Mouse (Mus musculus): Measurements from ENCODE around the gene Trio. TPM values are rescaled to one million over a fixed set of nuclear protein-coding genes. Genes with fewer than 3 reads are reported as not detected.
A peak's percentile ranks its signal among the peaks of the same experiment; 100 is the strongest.

Trio gene
- polyA plus RNA-seq, 1 experiment from 2014 or later, result 28.9 TPM

DNA sequence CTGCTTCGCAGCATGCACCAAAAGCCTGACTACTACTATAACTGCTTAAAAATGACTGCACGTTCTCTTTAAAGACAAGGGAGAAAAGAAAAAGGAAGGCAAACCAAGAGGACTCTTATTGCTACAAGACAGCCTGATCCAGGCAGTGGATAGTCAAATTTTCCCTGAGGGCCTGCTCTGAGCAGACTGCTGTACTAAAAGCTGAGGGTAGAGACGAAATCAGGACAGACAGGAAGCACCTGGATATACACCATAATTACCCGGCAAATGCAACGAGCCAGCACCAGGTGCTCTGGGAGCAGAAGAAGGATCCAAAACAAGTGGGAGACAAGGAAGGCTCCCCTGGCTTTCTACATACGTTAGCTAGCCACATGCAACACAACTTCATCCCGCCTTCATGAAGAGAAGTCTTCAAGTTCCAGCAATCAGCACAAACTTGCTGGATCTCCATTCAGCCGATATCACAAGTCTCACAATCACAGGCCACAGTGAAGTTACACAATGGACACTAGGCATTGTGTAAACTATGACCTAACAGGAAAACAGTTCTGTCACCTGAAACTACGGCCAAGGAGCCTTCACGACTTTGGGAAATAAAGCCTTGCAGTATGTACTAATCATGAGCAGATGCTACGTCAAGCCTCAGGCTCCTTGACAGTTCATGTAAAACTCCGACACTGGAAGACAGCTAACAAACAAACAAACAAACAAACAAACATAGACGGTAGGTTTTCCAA, 43.7 kb downstream of the Trio start:
- WGBS, result 45% methylated on average over 13 of the region's 13 CpGs
- peaks cover 6% of the 10 kb centered on the region; the same call in 1 of the 2 replicates for H3K4me1 ChIP-seq (ENCODE audit: insufficient read depth)
- no peak for TF ChIP-seq CTCF (IDR thresholded peaks at IDR 0.05; ENCODE audit: low read depth)
- no peaks in the 10 kb centered on the region for H3K36me3 ChIP-seq (ENCODE audit: insufficient read depth)
- DNase-seq (peak; percentile 33), ATAC-seq (ENCODE audit: insufficient read depth) (no peak)
- H3K4me2 ChIP-seq, result 0 out of 2 replicates have a peak overlapping the region, but pooled peaks have one; percentile 4
- no peaks in the 10 kb centered on the region for H3K9me3 ChIP-seq (ENCODE audit: low read depth, low read length)
- H3K27me3 ChIP-seq (ENCODE audit: insufficient read depth, low read length), result no peaks in the 10 kb centered on the region
- H3K27ac ChIP-seq (ENCODE audit: low read depth), result no peak overlapping the region
- H3K4me3 ChIP-seq (ENCODE audit: low read depth, low read length), result no peak overlapping the region
- H3K9ac ChIP-seq, result no peak overlapping the region

DNA sequence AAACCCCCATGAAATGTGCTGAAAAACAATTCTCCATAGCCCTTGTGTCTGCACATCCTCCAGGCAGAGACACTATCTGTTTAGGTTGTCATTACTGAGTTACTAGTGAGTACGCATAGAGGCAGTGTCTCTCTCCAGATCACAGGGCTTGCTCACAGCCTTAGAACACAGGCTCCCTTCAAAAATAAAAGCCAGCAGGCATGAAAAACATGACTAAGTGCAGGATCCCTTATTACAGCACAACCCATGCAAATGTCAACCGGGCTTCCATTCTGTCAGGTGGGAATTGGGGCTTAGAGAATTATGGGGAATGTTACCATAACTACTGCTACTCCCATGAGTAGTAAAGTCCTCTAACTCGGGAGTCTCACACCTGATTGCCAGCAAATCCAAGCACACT, 44.4 kb downstream of the Trio start:
- 57% methylated on average over 3 of the region's 3 CpGs for WGBS

DNA sequence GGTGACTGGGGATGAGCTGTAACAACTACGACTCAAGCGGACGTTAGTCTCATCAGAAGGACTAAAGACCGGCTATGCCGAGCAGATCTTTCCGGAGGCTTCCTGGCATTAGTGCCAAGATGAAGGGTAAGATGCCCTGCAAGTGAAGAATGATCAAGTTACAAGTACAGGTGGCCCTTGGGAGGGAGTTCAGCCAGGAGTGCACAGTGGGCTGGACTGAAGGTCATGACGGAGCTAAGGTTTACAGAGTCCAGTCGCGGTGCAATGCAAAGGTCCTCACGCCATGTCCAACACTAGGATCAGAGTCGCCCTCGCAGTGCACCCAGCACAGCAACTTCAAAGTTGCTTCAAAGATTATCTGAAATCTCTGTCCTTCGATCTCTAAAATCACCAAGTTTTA, 45.2 kb downstream of the Trio start:
- H3K9me3 ChIP-seq (ENCODE audit: low read depth, low read length), result no peaks in the 10 kb centered on the region
- WGBS, result 75% methylated on average over 13 of the region's 13 CpGs
- H3K27ac ChIP-seq (ENCODE audit: low read depth), result no peak overlapping the region
- no peaks in the 10 kb centered on the region for H3K36me3 ChIP-seq (ENCODE audit: insufficient read depth)
- peaks cover 6% of the 10 kb centered on the region; the same call in 1 of the 2 replicates for H3K4me1 ChIP-seq (ENCODE audit: insufficient read depth)
- ATAC-seq (ENCODE audit: insufficient read depth) (no peak), DNase-seq (no peak)
- TF ChIP-seq CTCF (IDR thresholded peaks at IDR 0.05; ENCODE audit: low read depth), result no peak
- no peak overlapping the region for H3K4me2 ChIP-seq
- no peak overlapping the region for H3K4me3 ChIP-seq (ENCODE audit: low read depth, low read length)
- no peaks in the 10 kb centered on the region for H3K27me3 ChIP-seq (ENCODE audit: insufficient read depth, low read length)
- H3K9ac ChIP-seq, result no peak overlapping the region

More for the DNA sequence above, 44.4 kb downstream of the Trio start:
- H3K36me3 ChIP-seq (ENCODE audit: insufficient read depth), result no peaks in the 10 kb centered on the region
- H3K4me1 ChIP-seq (ENCODE audit: insufficient read depth), result peaks cover 6% of the 10 kb centered on the region; the same call in 1 of the 2 replicates
- DNase-seq (no peak), ATAC-seq (ENCODE audit: insufficient read depth) (no peak)
- H3K27me3 ChIP-seq (ENCODE audit: insufficient read depth, low read length), result no peaks in the 10 kb centered on the region
- H3K9me3 ChIP-seq (ENCODE audit: low read depth, low read length), result no peaks in the 10 kb centered on the region
- no peak overlapping the region for H3K4me2 ChIP-seq
- no peak overlapping the region for H3K4me3 ChIP-seq (ENCODE audit: low read depth, low read length)
- no peak for TF ChIP-seq CTCF (IDR thresholded peaks at IDR 0.05; ENCODE audit: low read depth)
- no peak overlapping the region for H3K9ac ChIP-seq
- no peak overlapping the region for H3K27ac ChIP-seq (ENCODE audit: low read depth)

DNA sequence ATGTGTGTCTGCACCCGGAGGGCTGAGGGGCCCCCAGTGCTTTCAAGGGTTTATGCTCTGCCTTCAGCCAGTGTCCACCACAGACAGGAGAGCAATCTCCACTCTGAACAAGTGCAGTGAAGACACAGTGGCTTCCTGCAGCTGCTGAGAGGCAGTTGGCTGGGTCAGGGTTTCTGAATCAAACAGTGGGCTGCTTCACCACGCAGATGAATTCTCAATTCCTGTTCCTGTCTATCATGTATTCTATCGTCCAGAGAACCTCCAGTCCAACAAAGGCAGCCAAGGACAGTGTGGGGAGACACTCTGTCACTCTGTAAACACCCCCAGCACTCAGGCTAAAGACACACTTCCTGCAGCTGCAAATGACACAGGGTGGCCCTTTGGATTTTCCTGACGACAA, 48.7 kb downstream of the Trio start:
- WGBS, result 55% methylated on average over 4 of the region's 4 CpGs
- Histone ChIP-seq H3K9me3 (ENCODE audit: low read depth, low read length) (no peaks in the 10 kb centered on the region), H3K9ac (no peak overlapping the region), H3K4me2 (no peak overlapping the region), H3K4me1 (ENCODE audit: insufficient read depth) (peaks cover under 1% of the 10 kb centered on the region; the same call in 1 of the 2 replicates), H3K27ac (ENCODE audit: low read depth) (no peak overlapping the region), H3K27me3 (ENCODE audit: insufficient read depth, low read length) (no peaks in the 10 kb centered on the region), H3K36me3 (ENCODE audit: insufficient read depth) (no peaks in the 10 kb centered on the region), H3K4me3 (ENCODE audit: low read depth, low read length) (no peak overlapping the region)
- DNase-seq (peak; percentile 21), ATAC-seq (ENCODE audit: insufficient read depth) (no peak)
- TF ChIP-seq CTCF (IDR thresholded peaks at IDR 0.05; ENCODE audit: low read depth), result no peak

DNA sequence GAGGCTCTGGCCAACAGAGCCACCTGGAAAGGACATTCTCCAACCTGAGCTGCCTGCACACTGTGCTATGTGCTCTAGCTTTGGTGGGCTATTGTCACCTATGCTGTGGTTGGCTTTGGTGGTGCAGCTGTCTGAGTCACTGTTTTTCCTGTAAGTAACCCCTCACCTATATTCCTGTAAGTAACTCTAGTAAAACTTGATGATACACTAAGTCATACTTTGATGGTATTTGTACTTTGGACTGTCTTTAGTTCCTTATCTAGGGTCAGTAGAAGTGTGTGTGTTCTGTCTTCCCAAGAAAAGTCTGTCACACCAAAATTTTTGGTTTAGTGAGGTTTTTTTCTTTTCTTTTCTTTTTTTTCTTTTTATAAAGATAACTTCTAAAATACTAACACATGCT, 49.3 kb downstream of the Trio start:
- DNase-seq, result no peak

DNA sequence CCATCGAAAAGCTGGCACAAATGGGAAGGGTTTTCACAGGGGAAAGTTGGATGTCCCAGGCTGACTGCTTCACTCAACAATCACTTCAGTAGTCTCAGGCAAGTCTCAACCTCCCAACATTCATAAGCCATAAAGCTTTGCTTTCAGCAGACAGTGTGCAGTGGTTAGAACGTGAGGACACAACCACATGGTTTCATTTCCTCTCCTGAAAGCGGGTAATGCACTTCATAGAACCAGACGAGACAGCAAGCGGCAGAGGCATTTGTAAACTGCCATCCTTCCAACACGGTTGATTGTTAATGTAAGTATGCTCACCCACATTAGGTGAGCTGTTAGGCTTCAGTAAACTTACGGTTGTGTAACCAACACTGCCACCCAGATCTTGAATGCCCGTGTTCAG, 51.0 kb downstream of the Trio start:
- Histone ChIP-seq H3K36me3 (ENCODE audit: insufficient read depth) (no peaks in the 10 kb centered on the region), H3K27me3 (ENCODE audit: insufficient read depth, low read length) (no peaks in the 10 kb centered on the region), H3K9me3 (ENCODE audit: low read depth, low read length) (no peaks in the 10 kb centered on the region), H3K9ac (no peak overlapping the region), H3K4me1 (ENCODE audit: insufficient read depth) (no peaks in the 10 kb centered on the region), H3K4me3 (ENCODE audit: low read depth, low read length) (no peak overlapping the region), H3K27ac (ENCODE audit: low read depth) (no peak overlapping the region), H3K4me2 (no peak overlapping the region)
- WGBS, result 74% methylated on average over 8 of the region's 8 CpGs
- TF ChIP-seq CTCF (IDR thresholded peaks at IDR 0.05; ENCODE audit: low read depth), result no peak
- DNase-seq (no peak), ATAC-seq (ENCODE audit: insufficient read depth) (no peak)

More for the DNA sequence above, 49.3 kb downstream of the Trio start:
- no peak overlapping the region for H3K27ac ChIP-seq (ENCODE audit: low read depth)
- H3K36me3 ChIP-seq (ENCODE audit: insufficient read depth), result no peaks in the 10 kb centered on the region
- H3K4me2 ChIP-seq, result no peak overlapping the region
- no peak overlapping the region for H3K4me3 ChIP-seq (ENCODE audit: low read depth, low read length)
- no peak for ATAC-seq (ENCODE audit: insufficient read depth)
- H3K9ac ChIP-seq, result no peak overlapping the region
- TF ChIP-seq CTCF (IDR thresholded peaks at IDR 0.05; ENCODE audit: low read depth), result no peak
- no peaks in the 10 kb centered on the region for H3K4me1 ChIP-seq (ENCODE audit: insufficient read depth)
- no peaks in the 10 kb centered on the region for H3K9me3 ChIP-seq (ENCODE audit: low read depth, low read length)
- H3K27me3 ChIP-seq (ENCODE audit: insufficient read depth, low read length), result no peaks in the 10 kb centered on the region

DNA sequence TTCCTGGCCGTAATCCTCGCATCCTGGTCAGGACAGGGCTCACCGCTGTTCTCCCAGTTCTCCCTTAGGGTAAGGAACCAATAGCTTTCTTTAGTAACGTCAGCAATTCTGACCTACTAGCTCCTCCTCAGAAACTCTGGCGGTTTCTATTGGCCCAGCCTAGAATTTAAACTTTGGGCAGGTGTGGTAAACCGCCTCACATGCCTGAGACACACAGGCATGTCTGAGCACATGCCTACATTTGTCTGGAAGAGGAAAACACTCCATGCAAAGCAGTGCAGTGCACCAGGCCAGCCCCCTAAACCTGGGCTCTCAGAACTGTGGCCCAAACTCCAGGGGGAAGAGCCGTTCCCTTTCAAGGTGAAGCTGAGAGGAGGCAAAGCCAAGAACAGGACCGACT, 57.5 kb downstream of the Trio start:
- no peak for DNase-seq
- WGBS, result 77% methylated on average over 8 of the region's 8 CpGs
- no peak overlapping the region for H3K27ac ChIP-seq (ENCODE audit: low read depth)
- peak; percentile 44; the same call in 1 of the 2 replicates for ATAC-seq (ENCODE audit: insufficient read depth)
- no peaks in the 10 kb centered on the region for H3K4me1 ChIP-seq (ENCODE audit: insufficient read depth)
- H3K4me3 ChIP-seq (ENCODE audit: low read depth, low read length), result no peak overlapping the region
- no peak overlapping the region for H3K9ac ChIP-seq
- no peaks in the 10 kb centered on the region for H3K36me3 ChIP-seq (ENCODE audit: insufficient read depth)
- TF ChIP-seq CTCF (IDR thresholded peaks at IDR 0.05; ENCODE audit: low read depth), result no peak
- no peaks in the 10 kb centered on the region for H3K9me3 ChIP-seq (ENCODE audit: low read depth, low read length)
- no peak overlapping the region for H3K4me2 ChIP-seq
- no peaks in the 10 kb centered on the region for H3K27me3 ChIP-seq (ENCODE audit: insufficient read depth, low read length)
